Mouse (Mus musculus): Measurements from ENCODE around the gene Nipsnap2.
A peak's percentile ranks its signal among the peaks of the same experiment; 100 is the strongest.

- TF ChIP-seq EP300 (IDR thresholded peaks at IDR 0.05) (no peak), CTCF (IDR thresholded peaks at IDR 0.05) (peak; percentile 100)
These were observed at the start of gene Nipsnap2 for GRCm38 (mm10) chr5:129724834-129725773.
